Mouse (Mus musculus) liver, embryonic 12.5 days (tissue): ENCODE measurements around the gene Baz2a. TPM values are rescaled to one million over a fixed set of nuclear protein-coding genes. Genes with fewer than 3 reads are reported as not detected.
"Not testable (repeated sequence)": the region's sequence is repeated elsewhere in the genome, so short reads cannot be mapped to it uniquely, and the experiment has no call there.

ENCODE experiments used
- ATAC-seq: fragments of 200-750 bp; cut with Nextera tagmentation; 2 replicates; pipeline ENCODE4 v1.8.0; 2017; ENCODE audit warnings: moderate number of reproducible peaks, mild to moderate bottlenecking, moderate library complexity
- H3K27ac ChIP-seq: fragments of 300-500 bp; sonication (generic); 2 replicates; pipeline ENCODE4 v1.5.1; 2016; ENCODE audit warnings: mild to moderate bottlenecking
- H3K27me3 ChIP-seq: fragments of 300-500 bp; sonication (generic); replicated peaks from 2 replicates; pipeline ENCODE4 v1.6.1; 2016; ENCODE audit warnings: mild to moderate bottlenecking, moderate library complexity
- H3K36me3 ChIP-seq: fragments of 300-500 bp; sonication (generic); 2 replicates; pipeline ENCODE4 v1.6.1; 2016; ENCODE audit warnings: mild to moderate bottlenecking, moderate library complexity
- H3K4me1 ChIP-seq: fragments of 300-500 bp; sonication (generic); 2 replicates; pipeline ENCODE4 v1.6.1; 2016
- H3K4me2 ChIP-seq: fragments of 300-500 bp; sonication (generic); 2 replicates; pipeline ENCODE4 v1.6.1; 2016; ENCODE audit warnings: mild to moderate bottlenecking, moderate library complexity
- H3K4me3 ChIP-seq: fragments of 300-500 bp; sonication (generic); 2 replicates; pipeline ENCODE4 v1.5.1; 2016; ENCODE audit warnings: mild to moderate bottlenecking, moderate library complexity
- H3K9ac ChIP-seq: fragments of 300-500 bp; sonication (generic); 2 replicates; pipeline ENCODE4 v1.6.1; 2016; ENCODE audit warnings: mild to moderate bottlenecking, moderate library complexity
- H3K9me3 ChIP-seq: fragments of 300-500 bp; sonication (generic); replicated peaks from 2 replicates; pipeline ENCODE4 v1.6.1; 2016; ENCODE audit warnings: mild to moderate bottlenecking, moderate library complexity
- WGBS: fragments of 180-500 bp; shearing (Covaris S2); methylation state at CpG from one replicate; pipeline ENCODE4 v1.1.7; 2016; ENCODE audit not compliant: insufficient replicate concordance; 5-methylcytosine and 5-hydroxymethylcytosine counted together
- microRNA counts: library from miRNA; unstranded; fragments of <30 nt; microRNA quantifications from one replicate; lab custom pipeline; 2017
- microRNA-seq: library from miRNA; unstranded; fragments of <30 nt; microRNA quantifications from one replicate; pipeline ENCODE4, GENCODE M21; 2017
- polyA plus RNA-seq: library from polyadenylated mRNA; unstranded; fragments of >200 nt; fragmentation: Nextera tagmentation; extraction: Ambion mirVana; gene quantifications from 2 replicates; pipeline ENCODE4 v1.2.1, GENCODE M21; 2016

The Baz2a gene
- polyA plus RNA-seq, 1 experiment from 2014 or later, result 8.0 TPM

DNA sequence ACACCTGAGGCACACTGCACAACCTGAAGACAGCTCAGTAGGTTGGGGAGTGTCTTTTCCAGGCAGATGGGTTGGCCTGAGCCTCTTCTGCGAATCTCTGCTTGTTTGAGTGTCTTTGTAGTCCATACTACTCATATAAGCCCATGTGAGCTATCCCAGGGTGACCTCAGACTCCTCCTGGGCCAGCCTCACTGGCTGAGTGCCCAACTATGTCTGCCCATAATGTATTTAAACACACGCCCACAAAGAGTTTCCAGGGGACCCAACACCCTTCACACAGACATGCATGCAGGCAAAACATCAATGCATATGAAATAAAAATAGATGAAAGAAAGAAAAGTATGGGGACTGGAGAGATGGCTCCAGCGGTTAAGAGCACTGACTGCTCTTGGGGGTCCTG lies 62.6 kb downstream of the Baz2a start:
- Histone ChIP-seq H3K27ac (no peak overlapping the region), H3K9ac (no peak overlapping the region), H3K4me3 (no peak overlapping the region), H3K4me2 (no peak overlapping the region), H3K9me3 (no peaks in the 10 kb centered on the region), H3K4me1 (peaks cover 17% of the 10 kb centered on the region), H3K36me3 (peaks cover 8% of the 10 kb centered on the region; the same call in 1 of the 2 replicates), H3K27me3 (no peaks in the 10 kb centered on the region)
- 75% methylated on average over 3 of the region's 3 CpGs for WGBS
- ATAC-seq, result no peak

DNA sequence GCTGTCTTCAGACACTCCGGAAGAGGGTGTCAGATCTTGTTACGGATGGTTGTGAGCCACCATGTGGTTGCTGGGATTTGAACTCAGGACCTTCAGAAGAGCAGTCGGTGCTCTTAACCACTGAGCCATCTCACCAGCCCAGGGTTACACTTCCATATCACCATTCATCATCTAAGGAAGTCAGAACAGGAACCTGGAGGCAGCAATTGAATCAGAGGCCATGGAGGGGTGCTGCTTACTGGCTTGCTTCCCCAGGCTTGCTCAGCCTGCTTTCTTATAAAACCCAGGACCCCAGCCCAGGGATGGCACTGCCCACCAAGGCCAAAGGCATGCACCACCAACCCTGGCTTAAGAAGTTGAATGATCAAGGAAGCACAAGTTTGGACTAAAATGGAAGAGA lies 74.3 kb downstream of the Baz2a start:
- not testable (repeated sequence) for H3K27me3 ChIP-seq, H3K27ac ChIP-seq, H3K36me3 ChIP-seq, H3K9me3 ChIP-seq, H3K4me1 ChIP-seq, H3K4me2 ChIP-seq, H3K4me3 ChIP-seq, ATAC-seq, H3K9ac ChIP-seq
- 79% methylated on average over 3 of the region's 3 CpGs for WGBS

DNA sequence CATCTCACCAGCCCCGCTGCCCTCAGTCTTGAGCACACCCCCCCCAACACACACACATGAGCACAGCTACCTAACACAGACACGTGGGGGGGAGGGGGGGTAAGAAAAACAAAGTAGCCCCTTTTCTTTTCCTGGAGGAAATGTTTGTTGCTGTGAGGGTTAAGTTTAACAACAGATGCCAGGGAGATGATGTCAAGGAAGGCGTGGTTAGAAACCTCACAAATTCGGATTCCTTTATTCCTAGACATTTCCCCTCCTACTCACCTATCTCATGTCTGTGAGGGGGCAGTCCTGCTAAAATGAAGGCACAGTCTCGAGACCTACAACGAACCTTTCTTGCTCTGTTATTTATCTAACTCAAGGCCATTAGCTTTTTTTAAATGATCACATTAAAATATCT lies 75.7 kb downstream of the Baz2a start:
- 39% methylated on average over 6 of the region's 6 CpGs for WGBS
- H3K36me3 ChIP-seq, result 0 out of 2 replicates have a peak, but pooled peaks cover 2% of the 10 kb centered on the region
- H3K9me3 ChIP-seq, result no peaks in the 10 kb centered on the region
- H3K9ac ChIP-seq, result no peak overlapping the region
- H3K4me2 ChIP-seq, result no peak overlapping the region
- no peak overlapping the region for H3K4me3 ChIP-seq
- peaks cover 9% of the 10 kb centered on the region; the same call in 1 of the 2 replicates for H3K4me1 ChIP-seq
- ATAC-seq, result no peak
- H3K27me3 ChIP-seq, result no peaks in the 10 kb centered on the region
- H3K27ac ChIP-seq, result no peak overlapping the region

DNA sequence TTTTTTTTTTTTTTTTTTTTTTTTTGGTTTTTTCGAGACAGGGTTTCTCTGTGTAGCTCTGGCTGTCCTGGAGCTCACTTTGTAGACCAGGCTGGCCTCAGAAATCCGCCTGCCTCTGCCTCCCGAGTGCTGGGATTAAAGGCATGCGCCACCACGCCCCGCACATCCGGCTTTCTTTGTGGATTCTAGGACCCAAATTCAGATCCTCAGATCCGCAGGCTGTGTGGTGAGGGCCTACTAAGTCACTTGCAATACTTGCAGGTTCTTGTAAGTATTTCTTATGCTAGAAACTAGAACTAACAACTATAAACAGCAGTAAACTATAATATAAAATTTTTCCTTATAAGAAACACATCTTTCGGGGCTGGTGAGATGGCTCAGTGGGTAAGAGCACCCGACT lies 80.0 kb downstream of the Baz2a start:
- not testable (repeated sequence) for H3K27me3 ChIP-seq, H3K36me3 ChIP-seq, H3K4me2 ChIP-seq, H3K9me3 ChIP-seq, H3K27ac ChIP-seq, H3K9ac ChIP-seq, H3K4me3 ChIP-seq, ATAC-seq
- WGBS, result 86% methylated on average over 10 of the region's 10 CpGs
- H3K4me1 ChIP-seq, result peaks cover 32% of the 10 kb centered on the region

DNA sequence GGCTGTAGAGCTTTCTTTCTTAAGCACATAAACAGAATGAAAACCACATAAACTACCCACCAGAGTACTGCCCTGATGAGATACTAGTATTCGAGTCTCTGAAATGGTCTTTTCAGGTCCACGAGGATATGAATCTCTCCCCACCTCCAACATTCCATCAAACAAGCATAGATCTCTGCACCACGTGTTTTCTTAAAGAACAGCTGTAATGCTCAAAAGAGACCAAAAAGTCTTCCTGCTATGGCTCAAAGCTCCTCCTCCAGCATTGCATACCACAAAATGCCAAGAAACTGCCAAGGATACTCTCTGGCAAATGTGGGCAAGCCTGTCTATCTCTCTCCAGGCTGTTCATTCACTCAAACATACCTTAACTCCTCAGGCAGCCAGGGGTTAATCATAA lies 83.9 kb downstream of the Baz2a start:
- Histone ChIP-seq H3K27me3 (no peaks in the 10 kb centered on the region), H3K4me1 (peaks cover 43% of the 10 kb centered on the region), H3K9ac (peak overlapping the region; percentile 73), H3K9me3 (no peaks in the 10 kb centered on the region), H3K36me3 (no peaks in the 10 kb centered on the region), H3K4me2 (peak overlapping the region; percentile 83), H3K27ac (peak overlapping the region; percentile 81; the same call in 1 of the 2 replicates), H3K4me3 (peak overlapping the region; percentile 70)
- no peak for ATAC-seq
- 16% methylated on average over 3 of the region's 3 CpGs for WGBS

DNA sequence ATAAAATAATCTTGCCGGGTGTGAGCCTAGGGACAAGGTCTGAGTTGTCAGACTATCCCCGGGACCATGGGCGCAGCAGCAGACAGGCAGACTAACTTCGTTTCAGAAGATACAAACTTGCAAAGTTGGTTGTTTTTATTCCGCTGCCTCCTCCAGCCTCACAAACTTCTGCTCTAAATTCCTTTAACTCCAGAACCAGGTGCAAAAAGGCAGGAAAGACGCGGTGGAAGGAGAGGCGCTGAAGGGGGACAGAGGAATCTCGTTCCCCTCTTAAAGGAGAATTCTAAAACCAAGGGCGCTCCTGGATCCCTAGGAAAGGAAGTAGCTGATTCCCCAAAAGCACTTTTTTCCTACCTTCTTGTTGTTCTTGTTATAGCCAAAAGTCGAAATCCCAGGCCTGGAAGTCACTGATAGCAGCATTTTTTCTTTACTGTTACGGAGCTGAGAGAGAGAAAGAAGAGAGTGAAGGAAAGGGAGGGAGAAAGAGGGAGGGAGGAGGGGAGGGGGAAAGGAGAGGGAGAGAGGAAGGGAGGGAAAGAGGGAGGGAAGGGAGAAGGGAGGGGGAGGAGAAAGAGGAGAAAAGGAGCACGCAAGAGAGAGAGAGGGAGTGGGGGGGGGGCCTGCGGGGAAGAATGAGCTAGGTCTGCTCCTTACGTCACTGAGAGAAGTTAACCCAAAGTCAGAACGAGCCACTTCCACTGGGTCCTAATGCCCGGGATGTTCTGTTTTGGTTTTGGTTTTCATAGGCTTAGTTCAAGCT lies 84.8 kb downstream of the Baz2a start:
- WGBS, result 1% methylated on average over 17 of the region's 17 CpGs
- H3K27me3 ChIP-seq, result no peaks in the 10 kb centered on the region
- H3K27ac ChIP-seq, result peak overlapping the region; percentile 81
- peak overlapping the region; percentile 70 for H3K4me3 ChIP-seq
- peak; percentile 80 for ATAC-seq
- H3K36me3 ChIP-seq, result no peaks in the 10 kb centered on the region
- H3K9ac ChIP-seq, result peak overlapping the region; percentile 73
- no peaks in the 10 kb centered on the region for H3K9me3 ChIP-seq
- peaks cover 46% of the 10 kb centered on the region for H3K4me1 ChIP-seq
- H3K4me2 ChIP-seq, result peak overlapping the region; percentile 83

DNA sequence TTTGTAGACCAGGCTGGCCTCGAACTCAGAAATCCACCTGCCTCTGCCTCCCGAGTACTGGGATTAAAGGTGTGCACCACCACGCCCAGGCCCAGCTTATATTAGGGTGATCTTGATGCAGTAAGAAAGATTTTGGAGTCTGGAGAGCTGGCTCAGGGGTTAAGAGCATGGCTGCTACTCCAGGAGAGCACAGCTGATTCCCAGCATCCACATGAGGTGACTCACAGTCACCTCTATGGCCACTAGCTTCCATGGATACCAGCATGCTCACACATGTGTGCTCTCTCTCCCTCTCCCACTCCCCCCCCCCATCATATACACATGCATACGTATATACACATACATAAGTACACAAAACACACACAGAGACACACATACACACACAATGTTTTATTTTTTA lies 85.9 kb downstream of the Baz2a start:
- H3K27me3 ChIP-seq, result no peaks in the 10 kb centered on the region
- H3K4me2 ChIP-seq, result no peak overlapping the region
- 0 out of 2 replicates have a peak overlapping the region, but pooled peaks have one; percentile 40 for H3K27ac ChIP-seq
- no peak overlapping the region for H3K4me3 ChIP-seq
- no peaks in the 10 kb centered on the region for H3K9me3 ChIP-seq
- H3K9ac ChIP-seq, result no peak overlapping the region
- no peaks in the 10 kb centered on the region for H3K36me3 ChIP-seq
- ATAC-seq, result no peak
- peaks cover 46% of the 10 kb centered on the region for H3K4me1 ChIP-seq
- WGBS, result 67% methylated on average over 4 of the region's 4 CpGs

MicroRNAs within 50 kb of the gene (microRNA counts, 519-probe panel; counts per million panel counts)
- microRNA mmu-miR-677 (lab: Ali Mortazavi, UCI), result 582 counts per million, percentile 70 among the panel's probes with 10 or more counts

Small RNA genes lying within 50 kb of the gene (microRNA-seq; reads per million reads assigned to microRNA genes)
- gene Mir677, result 48.1 reads per million, percentile 41 among the genes with 10 or more reads in this experiment

Other genes starting within 250 kb of the Baz2a start
- not detected in 2 replicates for gene Rdh19, start 241.6 kb upstream of the Baz2a start, polyA plus RNA-seq
- gene Rdh16f2, start 225.1 kb upstream of the Baz2a start, polyA plus RNA-seq, result not detected in 2 replicates
- gene Rdh7, start 202.8 kb upstream of the Baz2a start, polyA plus RNA-seq, result 0.07 TPM in 1 of 2 replicates, not detected in the other
- gene Sdr9c7, start 193.1 kb upstream of the Baz2a start, polyA plus RNA-seq, result not detected in 2 replicates
- gene Hsd17b6, start 84.0 kb upstream of the Baz2a start, polyA plus RNA-seq, result 0.17 TPM in 1 of 2 replicates, not detected in the other
- gene Prim1, start 76.4 kb upstream of the Baz2a start, polyA plus RNA-seq, result 88.9 and 93.3 TPM in 2 replicates
- 666 and 682 TPM in 2 replicates for gene Naca, start 56.0 kb upstream of the Baz2a start, polyA plus RNA-seq
- gene Ptges3, start 32.6 kb upstream of the Baz2a start, polyA plus RNA-seq, result 406 and 407 TPM in 2 replicates
- 2,130 and 2,180 TPM in 2 replicates for gene Atp5b, start 8.3 kb upstream of the Baz2a start, polyA plus RNA-seq
- gene Rbms2, start 88.7 kb downstream of the Baz2a start, polyA plus RNA-seq, result 8.7 and 10.1 TPM in 2 replicates
- gene Gls2, start 102.9 kb downstream of the Baz2a start, polyA plus RNA-seq, result 1.8 and 2.8 TPM in 2 replicates
- 24.1 and 25.1 TPM in 2 replicates for gene Spryd4, start 120.2 kb downstream of the Baz2a start, polyA plus RNA-seq
- gene Mip, start 134.3 kb downstream of the Baz2a start, polyA plus RNA-seq, result not detected in 2 replicates
- gene Timeless, start 140.5 kb downstream of the Baz2a start, polyA plus RNA-seq, result 45.2 and 46.5 TPM in 2 replicates
- gene Apon, start 162.5 kb downstream of the Baz2a start, polyA plus RNA-seq, result 0.31 and 0.51 TPM in 2 replicates
- 27.2 and 28.2 TPM in 2 replicates for gene Apof, start 177.1 kb downstream of the Baz2a start, polyA plus RNA-seq
- 8.4 and 8.8 TPM in 2 replicates for gene Stat2, start 179.0 kb downstream of the Baz2a start, polyA plus RNA-seq
- gene Il23a, start 207.2 kb downstream of the Baz2a start, polyA plus RNA-seq, result not detected in 2 replicates
- 17.9 and 18.3 TPM in 2 replicates for gene Pan2, start 211.8 kb downstream of the Baz2a start, polyA plus RNA-seq
- gene Cnpy2, start 230.9 kb downstream of the Baz2a start, polyA plus RNA-seq, result 107 and 114 TPM in 2 replicates
- gene Cs, start 246.2 kb downstream of the Baz2a start, polyA plus RNA-seq, result 183 and 187 TPM in 2 replicates